Mouse (Mus musculus): ENCODE measurements around the gene Zfp93. TPM values are rescaled to one million over a fixed set of nuclear protein-coding genes. Genes with fewer than 3 reads are reported as not detected.

Gene Zfp93
- polyA plus RNA-seq, 1 experiment from 2014 or later: 8.4 TPM

GRCm38 (mm10) chr7:24318942-24319341 is 48.7 kb downstream of the Zfp93 start:
- no peak overlapping the region for H3K4me2 ChIP-seq
- no peaks in the 10 kb centered on the region for H3K27me3 ChIP-seq (ENCODE audit: insufficient read depth, low read length)
- ATAC-seq (ENCODE audit: insufficient read depth) (no peak), DNase-seq (no peak)
- 64% methylated on average over 6 of the region's 6 CpGs for WGBS
- no peak overlapping the region for H3K4me3 ChIP-seq (ENCODE audit: low read depth, low read length)
- H3K36me3 ChIP-seq (ENCODE audit: insufficient read depth): no peaks in the 10 kb centered on the region
- no peak overlapping the region for H3K9ac ChIP-seq
- H3K4me1 ChIP-seq (ENCODE audit: insufficient read depth): 0 out of 2 replicates have a peak, but pooled peaks cover 4% of the 10 kb centered on the region
- H3K9me3 ChIP-seq (ENCODE audit: low read depth, low read length): 0 out of 2 replicates have a peak, but pooled peaks cover 2% of the 10 kb centered on the region
- no peak for TF ChIP-seq CTCF (IDR thresholded peaks at IDR 0.05; ENCODE audit: low read depth)
- no peak overlapping the region for H3K27ac ChIP-seq (ENCODE audit: low read depth)

DNA sequence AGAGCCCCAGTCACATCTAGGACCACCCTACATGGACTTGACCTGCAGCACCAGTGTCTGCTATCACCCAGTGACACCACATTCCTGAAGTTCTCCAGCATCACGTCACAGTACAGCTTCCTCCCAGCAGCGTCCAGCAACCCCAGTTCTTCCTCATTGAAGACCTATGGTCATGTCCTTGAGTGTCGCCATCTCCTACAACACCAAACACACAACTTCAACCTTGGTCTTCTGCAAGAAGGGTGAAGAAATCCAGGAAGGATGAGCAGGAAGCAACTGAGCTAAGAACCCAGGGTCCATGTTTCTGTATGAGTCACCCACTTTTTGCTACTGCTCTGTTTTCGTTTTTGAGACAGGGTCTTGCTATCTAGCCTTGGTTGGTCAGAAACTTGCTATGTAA is 52.4 kb downstream of the Zfp93 start:
- no peak for TF ChIP-seq CTCF (IDR thresholded peaks at IDR 0.05; ENCODE audit: low read depth)
- Histone ChIP-seq H3K4me2 (no peak overlapping the region), H3K27ac (ENCODE audit: low read depth) (no peak overlapping the region), H3K27me3 (ENCODE audit: insufficient read depth, low read length) (no peaks in the 10 kb centered on the region), H3K9ac (no peak overlapping the region), H3K4me1 (ENCODE audit: insufficient read depth) (no peaks in the 10 kb centered on the region), H3K4me3 (ENCODE audit: low read depth, low read length) (no peak overlapping the region), H3K9me3 (ENCODE audit: low read depth, low read length) (peaks cover 6% of the 10 kb centered on the region; the same call in 1 of the 2 replicates), H3K36me3 (ENCODE audit: insufficient read depth) (no peaks in the 10 kb centered on the region)
- DNase-seq (no peak), ATAC-seq (ENCODE audit: insufficient read depth) (no peak)
- 75% methylated on average over 4 of the region's 4 CpGs for WGBS

- no peaks in the 10 kb centered on the region for H3K36me3 ChIP-seq (ENCODE audit: insufficient read depth)
- H3K4me3 ChIP-seq (ENCODE audit: low read depth, low read length): no peak overlapping the region
Measured at GRCm38 (mm10) chr7:24325197-24325596, 55.0 kb downstream of the Zfp93 start.

GRCm38 (mm10) chr7:24325675-24326128 is 55.5 kb downstream of the Zfp93 start:
- Histone ChIP-seq H3K4me1 (ENCODE audit: insufficient read depth) (no peaks in the 10 kb centered on the region), H3K4me2 (peak overlapping the region; percentile 56), H3K4me3 (ENCODE audit: low read depth, low read length) (peak overlapping the region; percentile 24), H3K9ac (peak overlapping the region; percentile 29; the same call in 1 of the 2 replicates), H3K27me3 (ENCODE audit: insufficient read depth, low read length) (no peaks in the 10 kb centered on the region), H3K9me3 (ENCODE audit: low read depth, low read length) (peaks cover 6% of the 10 kb centered on the region; the same call in 1 of the 2 replicates), H3K36me3 (ENCODE audit: insufficient read depth) (no peaks in the 10 kb centered on the region), H3K27ac (ENCODE audit: low read depth) (no peak overlapping the region)
- 5% methylated on average over 13 of the region's 13 CpGs for WGBS
- 0 out of 2 replicates have a peak, but pooled peaks have one; percentile 9 for TF ChIP-seq CTCF (IDR thresholded peaks at IDR 0.05; ENCODE audit: low read depth)
- peak; percentile 48 for DNase-seq
- ATAC-seq (ENCODE audit: insufficient read depth): peak; percentile 63

More at GRCm38 (mm10) chr7:24325197-24325596, 55.0 kb downstream of the Zfp93 start:
- no peak for ATAC-seq (ENCODE audit: insufficient read depth)
- Histone ChIP-seq H3K4me2 (peak overlapping the region; percentile 56; the same call in 1 of the 2 replicates), H3K27ac (ENCODE audit: low read depth) (no peak overlapping the region), H3K4me1 (ENCODE audit: insufficient read depth) (no peaks in the 10 kb centered on the region), H3K27me3 (ENCODE audit: insufficient read depth, low read length) (no peaks in the 10 kb centered on the region), H3K9ac (no peak overlapping the region; the same call in 1 of the 2 replicates), H3K9me3 (ENCODE audit: low read depth, low read length) (peaks cover 6% of the 10 kb centered on the region; the same call in 1 of the 2 replicates)
- 86% methylated on average over 6 of the region's 6 CpGs for WGBS
- no peak for DNase-seq
- TF ChIP-seq CTCF (IDR thresholded peaks at IDR 0.05; ENCODE audit: low read depth): no peak

- H3K27ac ChIP-seq (ENCODE audit: low read depth): no peak overlapping the region
- H3K4me3 ChIP-seq (ENCODE audit: low read depth, low read length): peak overlapping the region; percentile 24
- H3K4me1 ChIP-seq (ENCODE audit: insufficient read depth): no peaks in the 10 kb centered on the region
- WGBS: 50% methylated on average over 20 of the region's 20 CpGs
- peaks cover 6% of the 10 kb centered on the region; the same call in 1 of the 2 replicates for H3K9me3 ChIP-seq (ENCODE audit: low read depth, low read length)
- H3K4me2 ChIP-seq: peak overlapping the region; percentile 56
- no peaks in the 10 kb centered on the region for H3K36me3 ChIP-seq (ENCODE audit: insufficient read depth)
- DNase-seq (no peak), ATAC-seq (ENCODE audit: insufficient read depth) (no peak)
- TF ChIP-seq CTCF (IDR thresholded peaks at IDR 0.05; ENCODE audit: low read depth): no peak
- H3K27me3 ChIP-seq (ENCODE audit: insufficient read depth, low read length): no peaks in the 10 kb centered on the region
- H3K9ac ChIP-seq: peak overlapping the region; percentile 29; the same call in 1 of the 2 replicates
Measured at GRCm38 (mm10) chr7:24326273-24327135, 56.3 kb downstream of the Zfp93 start.

Other genes starting within 250 kb of the Zfp93 start
- gene Vmn1r183, start 217.2 kb upstream of the Zfp93 start, polyA plus RNA-seq (2014; fragmentation: Nextera tagmentation; extraction: Ambion mirVana): not detected in 2 replicates
- gene Zfp180, start 188.5 kb upstream of the Zfp93 start, polyA plus RNA-seq (2014; fragmentation: Nextera tagmentation; extraction: Ambion mirVana): 22.8 and 27.2 TPM in 2 replicates
- 3.9 and 4.5 TPM in 2 replicates for gene Zfp112, start 158.1 kb upstream of the Zfp93 start, polyA plus RNA-seq (2014; fragmentation: Nextera tagmentation; extraction: Ambion mirVana)
- 16.6 TPM in 2 replicates for gene Zfp235, start 136.3 kb upstream of the Zfp93 start, polyA plus RNA-seq (2014; fragmentation: Nextera tagmentation; extraction: Ambion mirVana)
- gene Zfp114, start 95.4 kb upstream of the Zfp93 start, polyA plus RNA-seq (2014; fragmentation: Nextera tagmentation; extraction: Ambion mirVana): 6.7 and 8.2 TPM in 2 replicates
- gene Zfp111, start 59.0 kb upstream of the Zfp93 start, polyA plus RNA-seq (2014; fragmentation: Nextera tagmentation; extraction: Ambion mirVana): 13.1 and 15.6 TPM in 2 replicates
- 4.3 and 4.8 TPM in 2 replicates for gene Zfp109, start 32.9 kb upstream of the Zfp93 start, polyA plus RNA-seq (2014; fragmentation: Nextera tagmentation; extraction: Ambion mirVana)
- gene Zfp108, start 15.6 kb upstream of the Zfp93 start, polyA plus RNA-seq (2014; fragmentation: Nextera tagmentation; extraction: Ambion mirVana): 3.3 and 4.7 TPM in 2 replicates
- 32.1 and 32.4 TPM in 2 replicates for gene Zfp61, start 30.8 kb downstream of the Zfp93 start, polyA plus RNA-seq (2014; fragmentation: Nextera tagmentation; extraction: Ambion mirVana)
- gene Zfp94, start 46.2 kb downstream of the Zfp93 start, polyA plus RNA-seq (2014; fragmentation: Nextera tagmentation; extraction: Ambion mirVana): 8.6 and 9.8 TPM in 2 replicates
- not detected in 2 replicates for gene Tescl, start 63.5 kb downstream of the Zfp93 start, polyA plus RNA-seq (2014; fragmentation: Nextera tagmentation; extraction: Ambion mirVana)
- not detected in 2 replicates for gene Lypd5, start 78.8 kb downstream of the Zfp93 start, polyA plus RNA-seq (2014; fragmentation: Nextera tagmentation; extraction: Ambion mirVana)
- gene Kcnn4, start 99.8 kb downstream of the Zfp93 start, polyA plus RNA-seq (2014; fragmentation: Nextera tagmentation; extraction: Ambion mirVana): 1.6 and 1.7 TPM in 2 replicates
- gene Smg9, start 129.2 kb downstream of the Zfp93 start, polyA plus RNA-seq (2014; fragmentation: Nextera tagmentation; extraction: Ambion mirVana): 21.5 and 24.5 TPM in 2 replicates
- gene Irgc1, start 181.9 kb downstream of the Zfp93 start, polyA plus RNA-seq (2014; fragmentation: Nextera tagmentation; extraction: Ambion mirVana): 0.14 TPM in 1 of 2 replicates, not detected in the other
- 18.1 and 20.2 TPM in 2 replicates for gene Plaur, start 192.1 kb downstream of the Zfp93 start, polyA plus RNA-seq (2014; fragmentation: Nextera tagmentation; extraction: Ambion mirVana)
- gene Cadm4, start 211.6 kb downstream of the Zfp93 start, polyA plus RNA-seq (2014; fragmentation: Nextera tagmentation; extraction: Ambion mirVana): 0.34 and 0.72 TPM in 2 replicates
- 36.2 and 37.7 TPM in 2 replicates for gene Zfp428, start 236.6 kb downstream of the Zfp93 start, polyA plus RNA-seq (2014; fragmentation: Nextera tagmentation; extraction: Ambion mirVana)
- 0.32 and 0.47 TPM in 2 replicates for gene AC161166.1, start 242.0 kb downstream of the Zfp93 start, polyA plus RNA-seq (2014; fragmentation: Nextera tagmentation; extraction: Ambion mirVana)

All from lung, embryonic 14.5 days (tissue).